Mouse (Mus musculus): ENCODE data around the gene Slc23a3.

Gene Slc23a3

GRCm38 (mm10) chr1:75136730-75137129 is 3.0 kb upstream of the Slc23a3 start:
- DNase-seq: no peak

GRCm38 (mm10) chr1:75136293-75136692 is 2.6 kb upstream of the Slc23a3 start:
- no peak for DNase-seq

GRCm38 (mm10) chr1:75128641-75129040 is 5.0 kb downstream of the Slc23a3 start:
- no peak for DNase-seq

GRCm38 (mm10) chr1:75125418-75125817 is 8.3 kb downstream of the Slc23a3 start:
- DNase-seq: no peak

DNA sequence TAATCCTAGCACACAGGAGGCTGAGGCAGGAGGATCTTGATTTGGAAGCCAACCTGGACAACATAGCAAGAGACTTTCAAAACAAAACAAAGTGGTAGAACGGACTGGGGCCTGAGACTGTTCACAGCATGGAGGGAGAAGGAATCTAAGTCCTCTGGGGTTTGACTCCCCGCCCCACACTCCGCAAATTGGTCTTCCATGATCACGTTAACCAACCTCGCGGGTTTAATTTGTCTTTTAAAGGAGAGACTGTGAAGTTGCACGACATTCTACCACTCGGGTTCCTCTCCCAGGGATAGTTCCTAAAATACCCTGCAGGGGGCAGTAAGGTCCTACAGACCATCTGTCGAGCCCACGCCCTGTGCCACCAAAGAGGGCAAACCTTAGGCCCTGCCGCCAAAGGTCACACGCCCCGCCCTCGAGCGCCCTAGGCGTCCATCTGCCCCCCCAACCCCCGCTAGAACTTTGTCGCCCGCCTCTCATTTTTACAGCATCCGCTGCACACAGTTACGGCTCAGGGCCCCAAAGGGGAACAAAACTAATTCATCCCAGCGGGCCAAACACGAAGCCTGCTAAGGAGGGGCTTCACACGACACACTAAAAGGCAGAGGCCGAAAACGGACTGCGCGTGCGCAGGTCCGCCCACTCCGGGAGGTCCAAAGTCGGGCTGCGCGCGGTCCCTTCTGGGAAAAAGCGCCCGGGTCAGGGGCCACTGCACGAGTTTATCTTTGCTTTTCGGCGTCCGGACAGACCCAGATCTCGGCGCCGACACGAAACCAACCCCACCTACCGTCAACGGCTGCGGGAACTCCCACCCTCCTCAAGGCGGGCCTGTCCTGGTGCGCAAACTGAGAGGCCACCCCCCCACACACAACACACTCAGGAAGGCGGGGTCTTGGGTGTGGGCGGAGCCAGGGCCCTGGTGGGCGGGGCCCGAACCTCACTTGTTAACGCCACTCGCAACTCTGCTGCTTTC is 9.1 kb downstream of the Slc23a3 start, which contains the start of gene Nhej1:
Gene Nhej1, minus strand, starts transcription at position 855 of the 976 bp plus-strand sequence.
- DNase-seq: peak; percentile 98

DNA sequence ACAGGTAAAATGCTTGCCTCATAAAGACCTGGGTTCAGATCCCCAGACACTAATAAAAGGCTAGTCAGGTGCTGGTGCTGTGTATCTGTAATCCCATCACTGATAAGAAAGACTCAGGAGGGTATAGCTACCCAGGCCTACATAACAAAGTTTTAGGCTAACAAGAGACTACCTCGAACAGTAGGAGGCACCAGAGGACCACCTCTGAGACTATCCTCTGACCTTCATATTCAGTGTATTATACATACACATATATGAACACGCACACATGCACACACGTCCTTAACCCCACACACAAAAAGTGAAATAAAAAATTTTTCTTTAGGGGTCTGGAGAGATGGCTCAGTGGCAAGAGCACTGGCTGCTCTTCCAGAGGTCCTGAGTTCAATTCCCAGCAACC is 11.5 kb downstream of the Slc23a3 start:
- DNase-seq: peak; percentile 57
